Mouse (Mus musculus) gastrocnemius, postnatal 14 days (tissue): ENCODE measurements around the gene Cers6. TPM values are rescaled to one million over a fixed set of nuclear protein-coding genes. Genes with fewer than 3 reads are reported as not detected.
A peak's percentile ranks its signal among the peaks of the same experiment; 100 is the strongest.

Experiments used
- DNase-seq: peaks from one replicate; pipeline ENCODE4 v3.0.0; 2021; ENCODE audit warnings: mixed read lengths
- intact Hi-C: fragments of 180-260 bp; cut with DNase I; formaldehyde crosslinking; loops from one replicate; pipeline ENCODE4 v1.15.1; 2025; ENCODE audit warnings: low total_unique reads
- total RNA-seq, 2 experiments: library from RNA; stranded (reverse); gene quantifications; 2 replicates each; pipeline ENCODE4 v1.2.3; 2021

The Cers6 gene
- total RNA-seq, 2 experiments from 2014 or later, result 3.5 to 3.8 TPM

DNA sequence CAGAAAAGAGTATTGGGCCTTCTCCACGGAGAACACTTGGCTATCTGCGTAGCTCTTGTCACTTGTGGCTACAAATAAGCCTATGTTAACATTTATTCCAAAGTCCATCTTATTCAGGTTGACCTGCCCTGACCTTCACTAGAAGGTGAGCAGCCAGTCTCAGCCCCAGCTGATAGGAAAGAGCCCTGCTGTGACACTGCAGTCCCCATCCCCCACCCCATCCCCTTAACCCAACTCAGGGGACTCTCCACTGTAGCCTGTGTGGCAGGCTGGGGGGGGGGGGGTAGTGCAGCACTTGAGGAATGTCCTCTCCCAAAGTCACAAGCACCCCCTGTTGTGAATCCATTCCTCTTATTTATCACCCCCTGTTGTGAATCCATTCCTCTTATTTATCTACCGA, 270.8 kb downstream of the Cers6 start:
- intact Hi-C loops, result no loop called here
- no peak for DNase-seq

GRCm38 (mm10) chr2:69132488-69133040, 271.3 kb downstream of the Cers6 start:
- no peak for DNase-seq

DNA sequence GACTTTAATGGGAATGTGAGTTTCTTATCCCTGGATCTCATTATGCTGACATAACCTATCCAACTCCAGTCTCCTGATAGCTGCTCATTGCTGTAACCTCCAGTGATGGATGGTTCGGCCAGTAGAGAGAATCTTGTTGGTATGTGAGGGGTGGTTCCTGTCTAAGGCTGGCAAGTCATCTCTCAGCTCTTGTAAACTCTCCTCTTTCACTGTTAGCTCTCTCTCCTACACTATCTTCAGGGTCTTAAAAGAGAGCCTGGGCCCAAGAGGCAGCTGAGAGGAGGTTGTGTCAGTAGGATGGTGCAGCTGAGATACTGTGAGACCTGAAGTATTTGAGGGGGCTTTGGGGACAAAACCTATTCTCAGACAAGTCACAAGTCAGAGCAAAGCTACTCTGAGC, 272.9 kb downstream of the Cers6 start:
- no peak for DNase-seq
- intact Hi-C loops, result no loop called here

More at GRCm38 (mm10) chr2:69132488-69133040, 271.3 kb downstream of the Cers6 start:
- intact Hi-C loops, result no loop called here

DNA sequence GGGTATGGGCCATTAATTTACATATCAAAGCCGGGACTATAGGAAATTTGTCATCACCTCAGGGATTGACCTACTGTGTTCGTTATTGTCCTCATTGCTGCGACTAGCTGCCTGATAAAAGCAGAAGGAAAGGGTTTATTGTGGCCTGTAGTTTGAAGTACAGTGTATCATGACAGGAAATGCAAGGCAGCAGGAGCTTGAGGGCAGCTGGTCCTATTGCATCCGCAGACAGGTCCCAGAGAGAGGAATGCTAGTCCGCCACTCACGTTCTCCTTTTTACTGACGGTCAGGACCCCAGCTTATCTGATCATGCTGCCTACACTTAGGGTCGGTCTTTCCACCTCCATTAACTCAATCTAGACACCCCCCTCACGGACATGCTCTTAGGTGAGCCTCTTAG, 273.7 kb downstream of the Cers6 start:
- intact Hi-C loops, result no loop called here
- no peak for DNase-seq

GRCm38 (mm10) chr2:69135661-69136576, 274.7 kb downstream of the Cers6 start, which contains the start of gene Nostrin:
Gene Nostrin, plus strand, starts transcription at chr2:69135800.
- DNase-seq, result no peak
- intact Hi-C loops, result no loop called here

DNA sequence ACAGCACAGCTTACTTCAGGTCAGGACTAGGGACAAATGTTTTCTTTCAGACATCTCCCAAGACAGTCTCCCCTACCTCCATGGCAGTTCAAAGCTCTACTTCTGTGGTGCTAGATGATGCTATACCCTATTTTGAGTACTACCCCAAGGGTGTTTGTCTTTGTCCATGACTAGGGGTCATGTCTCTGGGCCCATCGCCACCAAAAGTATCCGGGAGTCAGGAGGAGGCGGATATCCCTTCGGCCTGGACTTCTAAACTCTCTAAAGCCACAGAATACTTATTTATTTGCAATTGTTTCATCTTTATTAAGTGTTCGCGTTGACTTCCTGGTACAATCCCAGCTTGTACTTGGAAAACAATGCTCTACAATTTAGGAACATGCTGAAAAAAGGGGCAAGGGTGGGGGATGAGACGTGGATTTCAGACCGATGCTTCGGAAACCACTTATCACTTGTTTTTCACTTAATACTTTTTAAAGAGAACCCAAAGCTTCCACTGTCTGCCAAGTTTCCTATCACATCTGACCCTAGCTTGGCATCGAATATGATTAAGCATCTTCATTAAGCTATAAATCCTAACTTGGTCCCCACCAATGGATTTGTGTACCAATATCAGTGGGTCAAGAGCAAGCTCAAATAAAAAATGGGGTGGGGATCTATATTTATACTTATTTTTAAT, 276.3 kb downstream of the Cers6 start:
- DNase-seq, result no peak
- intact Hi-C loops, result no loop called here

DNA sequence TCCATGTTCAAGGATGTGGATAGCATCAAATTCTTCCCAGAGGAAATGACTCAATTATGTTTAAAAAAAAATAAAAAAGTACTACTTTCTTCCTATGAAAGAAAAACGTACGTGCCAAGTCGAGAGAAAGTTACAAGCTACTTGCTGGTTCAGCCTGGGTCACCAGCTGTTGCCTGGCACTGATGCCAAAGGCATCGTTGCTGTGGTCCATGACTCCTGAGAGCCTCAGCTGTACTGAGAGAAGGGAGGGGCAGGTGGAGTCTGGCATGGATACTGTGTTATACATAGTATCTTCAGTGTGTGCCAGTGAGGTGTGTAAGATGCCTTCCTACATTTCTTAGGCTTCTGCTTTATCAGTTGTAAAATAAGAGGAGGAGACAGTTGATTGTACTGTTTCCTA, 277.5 kb downstream of the Cers6 start:
- intact Hi-C loops, result no loop called here
- peak; percentile 27 for DNase-seq

DNA sequence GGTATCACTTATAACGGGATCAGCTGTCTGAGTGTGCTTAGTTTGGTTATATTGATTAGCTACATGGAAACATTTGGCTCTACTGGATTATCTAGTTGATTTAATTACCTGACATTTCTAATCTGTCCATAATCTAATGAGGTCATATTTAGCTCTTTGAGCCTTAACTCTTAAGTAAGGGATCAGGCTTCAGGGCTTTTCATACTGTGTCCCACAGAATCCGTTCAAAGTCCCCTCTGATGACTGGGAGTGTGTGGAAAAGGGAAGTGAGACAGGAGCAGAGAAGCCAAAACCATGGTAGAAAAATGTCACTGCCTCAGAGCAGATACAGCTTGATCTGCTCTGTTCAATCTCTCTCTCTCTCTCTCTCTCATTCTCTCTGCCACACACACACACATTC, 279.0 kb downstream of the Cers6 start:
- intact Hi-C loops, result no loop called here

DNA sequence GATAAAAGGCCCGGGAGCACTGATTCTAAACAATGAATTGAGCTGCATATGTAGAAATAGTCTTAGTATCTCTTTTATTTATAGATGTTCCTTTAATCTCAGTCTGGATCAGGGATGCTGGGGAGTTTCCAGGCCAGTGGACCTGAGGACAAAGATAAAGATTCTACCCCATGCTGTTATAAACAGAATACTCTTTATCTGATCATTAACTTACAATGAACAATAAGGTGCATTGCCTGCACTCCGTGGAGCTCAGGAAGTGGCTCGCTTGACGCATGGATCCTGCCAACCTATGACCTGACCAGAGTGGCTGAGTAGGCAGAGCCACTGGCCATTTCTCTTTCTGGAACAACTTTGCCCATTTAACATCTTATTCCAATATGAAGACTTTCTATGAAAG, 279.6 kb downstream of the Cers6 start:
- DNase-seq, result no peak
- intact Hi-C loops, result no loop called here

More for the DNA sequence above, 279.0 kb downstream of the Cers6 start:
- no peak for DNase-seq

- intact Hi-C loops, result no loop called here
- no peak for DNase-seq
Measured at GRCm38 (mm10) chr2:69148691-69149090, 287.4 kb downstream of the Cers6 start.

- intact Hi-C loops, result no loop called here
- DNase-seq, result no peak
Measured at GRCm38 (mm10) chr2:69149154-69149553, 287.9 kb downstream of the Cers6 start.

GRCm38 (mm10) chr2:69150841-69151240, 289.6 kb downstream of the Cers6 start:
- no peak for DNase-seq
- intact Hi-C loops, result no loop called here

DNA sequence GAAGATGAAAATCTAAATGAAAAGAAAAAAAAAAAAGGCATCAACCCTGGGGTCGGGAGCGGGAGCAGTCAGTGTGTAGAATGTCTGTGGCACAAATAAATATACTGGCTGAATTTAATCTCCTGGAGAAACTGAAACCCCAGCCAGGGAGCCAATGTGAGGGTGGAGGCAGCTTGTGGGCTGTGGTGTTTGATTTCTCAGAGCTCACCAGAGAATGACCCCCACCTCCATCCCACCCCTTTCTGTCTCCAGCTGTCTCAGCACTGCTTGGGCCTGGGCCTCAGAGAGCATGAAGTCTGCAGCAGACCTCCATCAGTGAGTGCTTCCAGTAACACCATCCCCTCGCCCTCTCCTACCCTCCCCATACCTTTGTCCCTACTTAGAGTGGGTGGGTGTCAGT, 294.6 kb downstream of the Cers6 start:
- DNase-seq, result peak; percentile 5
- intact Hi-C loops, result no loop called here

- intact Hi-C loops, result no loop called here
- no peak for DNase-seq
Measured at GRCm38 (mm10) chr2:69156283-69156682, 295.0 kb downstream of the Cers6 start.

GRCm38 (mm10) chr2:69158907-69159306, 297.7 kb downstream of the Cers6 start:
- intact Hi-C loops, result no loop called here

More at GRCm38 (mm10) chr2:69158907-69159306, 297.7 kb downstream of the Cers6 start:
- no peak for DNase-seq

Other genes with a start within 250 kb of the Cers6 start
- gene 4932414N04Rik, start 205.0 kb upstream of the Cers6 start, total RNA-seq, result not detected